Mouse (Mus musculus): ENCODE measurements around the gene Baiap3. TPM values are rescaled to one million over a fixed set of nuclear protein-coding genes. Genes with fewer than 3 reads are reported as not detected.

Gene Baiap3
- total RNA-seq (2014; rRNA removed), result 94.2 and 98.4 TPM in 2 replicates
- 48.4 and 49.9 TPM in 2 replicates for polyA plus RNA-seq (2015; fragmentation: Nextera tagmentation; extraction: Ambion mirVana)

DNA sequence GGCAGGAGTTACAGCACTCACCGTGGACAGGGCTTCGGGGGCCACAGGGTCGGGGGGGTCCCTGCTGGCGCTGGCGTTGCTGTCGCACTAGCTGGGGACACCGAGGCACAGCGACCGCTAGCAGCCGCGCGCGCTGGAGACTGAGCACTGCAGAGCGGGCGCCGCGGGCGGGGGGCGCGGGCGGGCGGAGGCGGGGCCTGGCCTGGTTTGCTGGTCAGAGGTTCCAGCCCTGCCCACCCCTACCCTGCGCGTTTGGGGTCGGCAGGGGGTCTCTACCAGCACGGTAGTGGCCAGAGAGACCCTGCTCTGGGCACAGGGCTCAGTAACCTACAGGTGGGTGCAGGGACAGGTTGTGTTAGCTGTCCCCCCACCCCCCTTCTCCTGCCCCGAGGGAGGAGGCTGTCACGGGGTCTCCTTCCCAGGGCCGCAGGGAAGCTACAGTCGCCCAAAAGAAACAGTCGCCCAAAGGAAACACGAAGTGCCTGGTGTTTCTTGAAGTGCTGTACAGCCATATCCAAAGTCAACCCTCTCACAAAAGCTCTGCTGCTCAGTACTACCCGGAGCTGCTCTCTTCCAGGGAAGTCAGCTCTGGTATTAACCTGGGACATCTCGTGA, at the start of gene Baiap3:
TSS of gene Baiap3 (minus strand) at position 225 of the 615 bp plus-strand sequence.
- TF ChIP-seq CTCF (IDR thresholded peaks at IDR 0.05), result no peak
- 5% methylated on average over 32 of the region's 35 CpGs for WGBS
- H3K4me1 ChIP-seq (ENCODE audit: insufficient read depth, low read length), result peaks cover 35% of the 10 kb centered on the region; the same call in 1 of the 2 replicates
- H3K36me3 ChIP-seq (ENCODE audit: insufficient read depth, low read length), result no peaks in the 10 kb centered on the region
- peak within 1 kb of the TSS; percentile 25 for H3K4me3 ChIP-seq (ENCODE audit: low read depth, low read length)
- ATAC-seq (ENCODE audit: low FRiP score) (peak; percentile 14; the same call in 1 of the 2 replicates), DNase-seq (ENCODE audit: low spot score) (no peak)
- H3K9me3 ChIP-seq (ENCODE audit: low read length), result no peaks in the 10 kb centered on the region
- H3K9ac ChIP-seq (replicated peaks; ENCODE audit: low read length, poor library complexity, severe bottlenecking), result peak within 1 kb of the TSS; percentile 48; the same call in 1 of the 2 replicates
- no peak within 1 kb of the TSS for H3K27ac ChIP-seq (ENCODE audit: low read depth, low read length)
- H3K4me2 ChIP-seq (ENCODE audit: low read depth, low read length, poor library complexity, severe bottlenecking), result peak within 1 kb of the TSS; percentile 57
- no peaks in the 10 kb centered on the region for H3K27me3 ChIP-seq (ENCODE audit: insufficient read depth, low read length)

DNA sequence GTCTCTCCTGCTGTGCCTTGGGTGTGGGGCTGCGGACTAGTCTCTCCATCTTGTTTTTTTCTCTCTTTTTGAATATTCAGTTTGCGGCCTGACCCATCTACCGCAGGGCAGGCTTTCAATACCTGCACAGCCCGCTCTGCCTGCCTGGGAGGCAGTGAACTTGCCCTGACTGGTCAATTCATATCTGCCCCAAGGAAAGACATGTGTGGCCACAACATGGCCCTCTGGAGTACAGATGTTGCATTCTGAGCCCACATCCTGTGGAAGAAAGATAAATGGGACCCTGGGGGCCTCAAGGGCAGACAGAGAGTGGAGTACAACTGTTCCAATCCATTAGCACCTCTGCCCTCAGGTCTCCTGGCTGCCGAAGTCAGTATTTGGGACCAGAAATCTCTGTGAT, 41.9 kb upstream of the Baiap3 start, which contains the start of gene Prss34:
TSS of gene Prss34 (plus strand) at position 301 of the 400 bp plus-strand sequence.
- Histone ChIP-seq H3K4me3 (ENCODE audit: low read depth, low read length) (no peak within 1 kb of the TSS), H3K27me3 (ENCODE audit: insufficient read depth, low read length) (no peaks in the 10 kb centered on the region), H3K4me1 (ENCODE audit: insufficient read depth, low read length) (no peaks in the 10 kb centered on the region), H3K4me2 (ENCODE audit: low read depth, low read length, poor library complexity, severe bottlenecking) (no peak within 1 kb of the TSS), H3K9me3 (ENCODE audit: low read length) (no peaks in the 10 kb centered on the region), H3K27ac (ENCODE audit: low read depth, low read length) (no peak within 1 kb of the TSS), H3K36me3 (ENCODE audit: insufficient read depth, low read length) (no peaks in the 10 kb centered on the region), H3K9ac (replicated peaks; ENCODE audit: low read length, poor library complexity, severe bottlenecking) (no peak within 1 kb of the TSS)
- 86% methylated on average over 5 of the region's 5 CpGs for WGBS
- ATAC-seq (ENCODE audit: low FRiP score), result no peak
- DNase-seq (ENCODE audit: low spot score), result no peak
- TF ChIP-seq CTCF (IDR thresholded peaks at IDR 0.05), result no peak

DNA sequence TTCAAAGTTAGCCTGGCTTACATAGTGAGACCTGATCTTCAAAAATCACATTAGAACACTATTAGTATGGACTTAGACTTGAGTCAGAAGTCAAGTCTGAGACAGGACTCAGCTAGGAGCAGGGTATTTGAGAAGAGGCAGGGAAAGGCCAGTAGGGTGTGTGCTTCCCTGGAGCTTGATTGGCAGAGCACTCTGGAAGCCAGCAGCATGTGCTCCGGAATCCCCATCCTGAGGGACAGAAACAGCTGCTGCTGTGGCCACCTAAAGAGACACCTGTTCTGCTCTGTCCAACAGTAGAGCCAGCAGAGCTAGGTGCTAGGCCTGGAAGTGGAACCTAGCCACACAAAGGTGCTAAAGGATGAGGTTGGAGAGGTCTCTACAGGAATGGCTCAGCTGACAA, 37.9 kb upstream of the Baiap3 start:
- Histone ChIP-seq H3K9ac (replicated peaks; ENCODE audit: low read length, poor library complexity, severe bottlenecking) (no peak overlapping the region), H3K4me3 (ENCODE audit: low read depth, low read length) (no peak overlapping the region), H3K27me3 (ENCODE audit: insufficient read depth, low read length) (no peaks in the 10 kb centered on the region), H3K9me3 (ENCODE audit: low read length) (no peaks in the 10 kb centered on the region), H3K4me1 (ENCODE audit: insufficient read depth, low read length) (no peaks in the 10 kb centered on the region), H3K27ac (ENCODE audit: low read depth, low read length) (no peak overlapping the region), H3K36me3 (ENCODE audit: insufficient read depth, low read length) (no peaks in the 10 kb centered on the region), H3K4me2 (ENCODE audit: low read depth, low read length, poor library complexity, severe bottlenecking) (no peak overlapping the region)
- 48% methylated on average over 1 of the region's 1 CpGs for WGBS
- no peak for ATAC-seq (ENCODE audit: low FRiP score)
- TF ChIP-seq CTCF (IDR thresholded peaks at IDR 0.05), result no peak
- no peak for DNase-seq (ENCODE audit: low spot score)

DNA sequence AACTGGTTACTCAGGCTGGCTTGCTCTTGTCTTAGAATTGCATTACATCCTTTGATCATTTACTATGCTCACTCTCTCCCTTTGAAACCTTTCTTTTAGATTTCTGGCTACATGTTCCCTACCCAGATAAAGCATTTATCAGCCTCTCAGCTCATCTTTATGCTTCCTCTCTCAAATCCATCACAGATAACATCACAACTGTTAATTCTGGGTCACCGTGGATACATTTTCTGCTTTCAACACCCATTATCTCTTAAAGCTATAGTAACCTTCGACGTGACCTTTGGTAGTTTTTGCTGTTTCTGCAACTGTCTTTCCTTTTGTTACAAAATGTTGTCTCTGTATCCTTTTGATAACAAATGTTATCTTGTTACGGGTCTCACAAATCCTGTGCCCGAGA, 37.3 kb upstream of the Baiap3 start:
- 72% methylated on average over 5 of the region's 5 CpGs for WGBS
- ATAC-seq (ENCODE audit: low FRiP score), result no peak
- DNase-seq (ENCODE audit: low spot score), result no peak

DNA sequence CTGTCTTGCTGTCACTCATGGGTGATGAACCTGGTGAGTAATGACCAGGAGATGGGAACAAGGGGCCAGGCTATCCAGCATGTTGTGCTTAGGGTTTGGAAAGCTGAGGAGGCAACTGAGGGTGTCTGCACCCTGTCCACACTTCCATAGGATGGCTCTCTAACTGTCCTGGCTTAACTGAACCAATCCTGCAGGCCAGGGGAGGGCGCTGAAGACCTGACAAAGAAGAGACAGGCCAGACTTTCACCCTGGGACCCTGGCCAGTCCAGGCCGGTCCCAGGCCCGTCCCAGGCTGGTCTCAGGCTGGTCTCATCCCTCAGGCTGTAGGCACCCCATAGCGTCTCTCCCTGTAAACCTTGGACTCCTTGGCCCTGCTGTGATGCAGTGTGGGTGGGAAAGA, 34.2 kb upstream of the Baiap3 start:
- no peaks in the 10 kb centered on the region for H3K9me3 ChIP-seq (ENCODE audit: low read length)
- no peak for TF ChIP-seq CTCF (IDR thresholded peaks at IDR 0.05)
- 30% methylated on average over 4 of the region's 4 CpGs for WGBS

More for the DNA sequence above, 37.3 kb upstream of the Baiap3 start:
- Histone ChIP-seq H3K9me3 (ENCODE audit: low read length) (no peaks in the 10 kb centered on the region), H3K27ac (ENCODE audit: low read depth, low read length) (no peak overlapping the region), H3K4me1 (ENCODE audit: insufficient read depth, low read length) (no peaks in the 10 kb centered on the region), H3K36me3 (ENCODE audit: insufficient read depth, low read length) (no peaks in the 10 kb centered on the region), H3K27me3 (ENCODE audit: insufficient read depth, low read length) (no peaks in the 10 kb centered on the region), H3K4me3 (ENCODE audit: low read depth, low read length) (no peak overlapping the region), H3K4me2 (ENCODE audit: low read depth, low read length, poor library complexity, severe bottlenecking) (no peak overlapping the region), H3K9ac (replicated peaks; ENCODE audit: low read length, poor library complexity, severe bottlenecking) (no peak overlapping the region)
- no peak for TF ChIP-seq CTCF (IDR thresholded peaks at IDR 0.05)

DNA sequence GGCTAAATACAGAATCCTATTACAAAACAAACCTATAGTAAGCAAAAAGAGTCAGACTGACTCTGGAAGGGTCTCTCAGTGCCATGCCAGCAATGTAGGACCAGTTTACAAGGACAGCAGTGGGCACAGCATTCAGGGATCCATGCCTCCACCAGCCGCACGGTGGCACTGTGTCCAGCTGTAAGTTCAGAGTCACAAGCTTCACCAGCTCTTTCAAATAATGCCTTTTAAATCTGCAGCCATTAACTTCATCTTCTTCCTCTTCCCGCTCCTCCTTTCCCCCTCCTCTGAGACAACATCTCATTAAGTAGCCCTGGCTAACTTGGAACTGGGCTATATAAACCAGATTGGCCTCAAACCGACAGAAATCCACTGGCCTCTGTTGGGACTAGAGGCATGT, 32.7 kb upstream of the Baiap3 start:
- Histone ChIP-seq H3K9ac (replicated peaks; ENCODE audit: low read length, poor library complexity, severe bottlenecking) (no peak overlapping the region), H3K4me1 (ENCODE audit: insufficient read depth, low read length) (no peaks in the 10 kb centered on the region), H3K27ac (ENCODE audit: low read depth, low read length) (no peak overlapping the region), H3K27me3 (ENCODE audit: insufficient read depth, low read length) (no peaks in the 10 kb centered on the region), H3K4me2 (ENCODE audit: low read depth, low read length, poor library complexity, severe bottlenecking) (no peak overlapping the region), H3K4me3 (ENCODE audit: low read depth, low read length) (no peak overlapping the region), H3K9me3 (ENCODE audit: low read length) (no peaks in the 10 kb centered on the region), H3K36me3 (ENCODE audit: insufficient read depth, low read length) (no peaks in the 10 kb centered on the region)
- 26% methylated on average over 4 of the region's 4 CpGs for WGBS
- peak; percentile 65 for DNase-seq (ENCODE audit: low spot score)
- TF ChIP-seq CTCF (IDR thresholded peaks at IDR 0.05), result peak; percentile 78
- no peak for ATAC-seq (ENCODE audit: low FRiP score)

More for the DNA sequence above, 34.2 kb upstream of the Baiap3 start:
- Histone ChIP-seq H3K9ac (replicated peaks; ENCODE audit: low read length, poor library complexity, severe bottlenecking) (no peak overlapping the region), H3K4me1 (ENCODE audit: insufficient read depth, low read length) (no peaks in the 10 kb centered on the region), H3K27ac (ENCODE audit: low read depth, low read length) (no peak overlapping the region), H3K27me3 (ENCODE audit: insufficient read depth, low read length) (no peaks in the 10 kb centered on the region), H3K36me3 (ENCODE audit: insufficient read depth, low read length) (no peaks in the 10 kb centered on the region), H3K4me2 (ENCODE audit: low read depth, low read length, poor library complexity, severe bottlenecking) (no peak overlapping the region), H3K4me3 (ENCODE audit: low read depth, low read length) (no peak overlapping the region)
- DNase-seq (ENCODE audit: low spot score), result no peak
- ATAC-seq (ENCODE audit: low FRiP score), result no peak

Data from midbrain, postnatal 0 days (tissue).